27 mouse cellular contexts compared by ENCODE assay signal in the genomic region with DNA sequence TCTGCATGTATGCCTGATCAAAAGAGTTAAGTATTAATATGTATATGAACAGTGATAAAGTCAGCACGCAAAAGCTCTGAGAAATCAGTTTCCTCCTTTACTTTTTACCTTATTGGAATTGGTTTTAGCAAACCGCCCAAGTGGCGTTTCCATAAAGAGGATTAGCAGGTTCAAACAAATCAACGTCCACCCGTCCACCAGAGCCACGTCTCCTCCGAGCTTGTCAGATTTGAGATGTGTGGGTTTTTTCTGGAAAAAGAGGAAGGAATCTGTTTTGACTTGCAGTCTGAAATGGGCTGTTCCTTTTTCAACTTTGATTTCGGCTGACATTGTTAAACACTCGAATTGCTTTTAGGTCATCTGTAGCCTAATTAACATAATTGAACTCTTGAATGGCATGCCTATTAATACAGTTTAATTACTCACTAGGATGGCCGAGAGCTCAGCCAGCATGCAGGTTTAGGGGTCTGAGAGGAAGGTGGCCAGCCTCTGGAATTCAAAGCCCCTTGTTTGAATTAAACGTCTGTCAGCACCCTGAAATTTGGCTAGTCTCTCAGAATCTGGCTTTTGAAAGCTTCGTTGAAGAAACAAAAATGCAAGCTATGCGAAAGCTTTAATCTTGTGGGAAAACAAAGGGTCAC. TPM values are rescaled to one million over a fixed set of nuclear protein-coding genes. Genes with fewer than 3 reads are reported as not detected.
DNase-seq lines count a peak whose midpoint lies in the region; ATAC-seq and TF ChIP-seq lines count a peak whose summit lies in the region.
"Had no signal": no experiment of that assay in that cellular context is flagged by ENCODE, and none has a peak within 500 bp of the region (broad histone marks: within the 10 kb centered on the region; RNA-seq: fewer than 3 reads in every experiment).

No protein-coding gene starts in this region.

- H3K9me3 ChIP-seq in limb, embryonic 12.5 days = no peaks in the 10 kb centered on the region
- no peaks in the 10 kb centered on the region for H3K9me3 ChIP-seq in limb, embryonic 10.5 days (replicated peaks)
- no peaks in the 10 kb centered on the region for H3K9me3 ChIP-seq in hindbrain, postnatal 0 days (ENCODE audit: low read length)
- H3K9me3 ChIP-seq in intestine, postnatal 0 days (ENCODE audit: control insufficient read depth) = no peaks in the 10 kb centered on the region
- H3K9me3 ChIP-seq: embryonic facial prominence, embryonic 15.5 days; hindbrain, embryonic 10.5 days; kidney, embryonic 15.5 days had no signal

- H3K9ac ChIP-seq in limb, embryonic 12.5 days (replicated peaks) = no peak overlapping the region
- H3K9ac ChIP-seq in hindbrain, postnatal 0 days (replicated peaks; ENCODE audit: low read length) = no peak overlapping the region
- H3K9ac ChIP-seq in intestine, postnatal 0 days (ENCODE audit: low read depth, low read length) = no peak overlapping the region
- H3K9ac ChIP-seq: embryonic facial prominence, embryonic 15.5 days; kidney, embryonic 15.5 days; liver, postnatal 0 days had no signal

- DNase-seq in embryo, embryonic 11 days = peak; percentile 19
- DNase-seq in embryo, embryonic 9.5 days (ENCODE audit: extremely low spot score) = no peak
- DNase-seq in limb, embryonic 10.5 days (ENCODE audit: low spot score) = no peak
- peak; percentile 37 for DNase-seq in forelimb bud, embryonic 11.5 days (ENCODE audit: low read depth, low spot score)
- no peak for DNase-seq in hindbrain, postnatal 0 days (ENCODE audit: low spot score)
- DNase-seq: adrenal gland, postnatal 14 days; cerebellum, adult 8-10 months; cerebellum, postnatal 36 days; gastrocnemius, postnatal 10 days; kidney, adult 11 months; liver, postnatal 0 days; lung, postnatal 14 days; midbrain, embryonic 14.5 days; right cerebral cortex, postnatal 25 days; spleen, adult 18-20 months; thymus, postnatal 25 days had no signal

- H3K36me3 ChIP-seq in limb, embryonic 12.5 days = no peaks in the 10 kb centered on the region
- H3K36me3 ChIP-seq in limb, embryonic 10.5 days = no peaks in the 10 kb centered on the region
- no peaks in the 10 kb centered on the region for H3K36me3 ChIP-seq in hindbrain, postnatal 0 days (ENCODE audit: insufficient read depth, low read length)
- no peaks in the 10 kb centered on the region for H3K36me3 ChIP-seq in intestine, postnatal 0 days (ENCODE audit: control insufficient read depth, insufficient read depth)
- H3K36me3 ChIP-seq: embryonic facial prominence, embryonic 15.5 days; hindbrain, embryonic 10.5 days; kidney, embryonic 15.5 days had no signal

- no peaks in the 10 kb centered on the region for H3K27me3 ChIP-seq in limb, embryonic 12.5 days
- H3K27me3 ChIP-seq in limb, embryonic 10.5 days (ENCODE audit: low read depth, poor library complexity, severe bottlenecking) = no peaks in the 10 kb centered on the region
- no peaks in the 10 kb centered on the region for H3K27me3 ChIP-seq in hindbrain, postnatal 0 days (ENCODE audit: insufficient read depth, low read length)
- 0 out of 2 replicates have a peak, but pooled peaks cover 3% of the 10 kb centered on the region for H3K27me3 ChIP-seq in intestine, postnatal 0 days (replicated peaks; ENCODE audit: control insufficient read depth, insufficient read depth, low read length)
- H3K27me3 ChIP-seq: embryonic facial prominence, embryonic 15.5 days; kidney, embryonic 15.5 days had no signal

- H3K4me3 ChIP-seq in limb, embryonic 12.5 days (replicated peaks) = no peak overlapping the region
- no peak overlapping the region for H3K4me3 ChIP-seq in limb, embryonic 10.5 days
- no peak overlapping the region for H3K4me3 ChIP-seq in hindbrain, postnatal 0 days (ENCODE audit: low read length)
- no peak overlapping the region for H3K4me3 ChIP-seq in intestine, postnatal 0 days (ENCODE audit: low read depth, low read length)
- H3K4me3 ChIP-seq: embryonic facial prominence, embryonic 15.5 days; hindbrain, embryonic 10.5 days; kidney, embryonic 15.5 days; left cerebral cortex, adult 2 months; megakaryocyte, embryonic 14.5 days had no signal

- no peak overlapping the region for H3K4me2 ChIP-seq in limb, embryonic 12.5 days
- H3K4me2 ChIP-seq in hindbrain, postnatal 0 days (ENCODE audit: low read depth, low read length) = no peak overlapping the region
- H3K4me2 ChIP-seq in intestine, postnatal 0 days (replicated peaks; ENCODE audit: low read depth) = no peak overlapping the region
- H3K4me2 ChIP-seq: embryonic facial prominence, embryonic 15.5 days; heart, embryonic 11.5 days; kidney, embryonic 15.5 days had no signal

- TF ChIP-seq CTCF in hindbrain, postnatal 0 days (IDR thresholded peaks at IDR 0.05; ENCODE audit: low read depth) = no peak
- no peak for TF ChIP-seq CTCF in intestine, postnatal 0 days (IDR thresholded peaks at IDR 0.05; ENCODE audit: low read depth)

- ATAC-seq in limb, embryonic 12.5 days (ENCODE audit: insufficient number of reproducible peaks, insufficient read depth, low FRiP score, low TSS enrichment, low read depth) = no peak
- ATAC-seq in hindbrain, postnatal 0 days = no peak
- no peak for ATAC-seq in intestine, postnatal 0 days
- ATAC-seq: liver, postnatal 0 days had no signal

- 29% methylated on average over 13 of the region's 13 CpGs for WGBS in limb, embryonic 12.5 days
- 41% methylated on average over 13 of the region's 13 CpGs for WGBS in limb, embryonic 10.5 days
- 40% methylated on average over 13 of the region's 13 CpGs for WGBS in hindbrain, postnatal 0 days
- WGBS in intestine, postnatal 0 days = 32% methylated on average over 13 of the region's 13 CpGs

- peaks cover 20% of the 10 kb centered on the region for H3K4me1 ChIP-seq in limb, embryonic 12.5 days (replicated peaks)
- H3K4me1 ChIP-seq in limb, embryonic 10.5 days = peaks cover 24% of the 10 kb centered on the region
- H3K4me1 ChIP-seq in hindbrain, postnatal 0 days (ENCODE audit: insufficient read depth, low read length) = no peaks in the 10 kb centered on the region
- no peaks in the 10 kb centered on the region for H3K4me1 ChIP-seq in intestine, postnatal 0 days (replicated peaks; ENCODE audit: control insufficient read depth, insufficient read depth, low read length)
- H3K4me1 ChIP-seq: megakaryocyte, embryonic 14.5 days had no signal

- H3K27ac ChIP-seq in limb, embryonic 12.5 days = 0 out of 2 replicates have a peak overlapping the region, but pooled peaks have one; percentile 1
- H3K27ac ChIP-seq in limb, embryonic 10.5 days = no peak overlapping the region
- no peak overlapping the region for H3K27ac ChIP-seq in hindbrain, postnatal 0 days
- H3K27ac ChIP-seq in intestine, postnatal 0 days (ENCODE audit: low read depth, low read length) = no peak overlapping the region
- H3K27ac ChIP-seq: embryonic facial prominence, embryonic 15.5 days; hindbrain, embryonic 10.5 days; kidney, embryonic 15.5 days; left cerebral cortex, adult 2 months had no signal

RNA-seq across cellular contexts. Expression of gene Dapl1, which starts 9.1 kb away (rescaled TPM):
- 2.1 and 2.2 TPM in 2 replicates for polyA plus RNA-seq in limb, embryonic 12.5 days (2016; fragmentation: Nextera tagmentation; extraction: Ambion mirVana)
- 0.36 and 0.94 TPM in 2 replicates for polyA plus RNA-seq in limb, embryonic 10.5 days (2016; fragmentation: Nextera tagmentation; extraction: Ambion mirVana)
- total RNA-seq in hindbrain, postnatal 0 days (2014; rRNA removed) = 6.8 TPM in 1 of 2 replicates, not detected in the other
- 5.6 and 5.9 TPM in 2 replicates for polyA plus RNA-seq in hindbrain, postnatal 0 days (2015; fragmentation: Nextera tagmentation; extraction: Ambion mirVana)
- 2.0 and 3.0 TPM in 2 replicates for polyA plus RNA-seq in intestine, postnatal 0 days (2015; fragmentation: Nextera tagmentation; extraction: Ambion mirVana)
- total RNA-seq: adrenal gland, postnatal 14 days; gastrocnemius, postnatal 10 days; granulocyte monocyte progenitor cell, adult 5-6 weeks; liver, adult 2 months had no signal
- polyA plus RNA-seq: liver, adult 2 months; liver, postnatal 0 days; neural tube, embryonic 11.5 days had no signal

Comparison
In these comparisons a context has a peak if more than half of its experiments do, and no peak if none do; other contexts are left out.
1. DNase-seq: peak in embryo, embryonic 11 days (single experiment) and forelimb bud, embryonic 11.5 days (single experiment); none in embryo, embryonic 9.5 days (single experiment), limb, embryonic 10.5 days (single experiment) and hindbrain, postnatal 0 days (single experiment).